Mouse (Mus musculus) c-Kit-positive CD71-positive TER-119-positive erythroid progenitor cells, embryonic 14.5 days (primary cell): Measurements from ENCODE around the gene Zdhhc1.

ENCODE experiments used
- DNase-seq: peaks from one replicate; pipeline ENCODE4 v3.0.0-alpha.2; 2013; ENCODE audit warnings: low spot score

Gene Zdhhc1

DNA sequence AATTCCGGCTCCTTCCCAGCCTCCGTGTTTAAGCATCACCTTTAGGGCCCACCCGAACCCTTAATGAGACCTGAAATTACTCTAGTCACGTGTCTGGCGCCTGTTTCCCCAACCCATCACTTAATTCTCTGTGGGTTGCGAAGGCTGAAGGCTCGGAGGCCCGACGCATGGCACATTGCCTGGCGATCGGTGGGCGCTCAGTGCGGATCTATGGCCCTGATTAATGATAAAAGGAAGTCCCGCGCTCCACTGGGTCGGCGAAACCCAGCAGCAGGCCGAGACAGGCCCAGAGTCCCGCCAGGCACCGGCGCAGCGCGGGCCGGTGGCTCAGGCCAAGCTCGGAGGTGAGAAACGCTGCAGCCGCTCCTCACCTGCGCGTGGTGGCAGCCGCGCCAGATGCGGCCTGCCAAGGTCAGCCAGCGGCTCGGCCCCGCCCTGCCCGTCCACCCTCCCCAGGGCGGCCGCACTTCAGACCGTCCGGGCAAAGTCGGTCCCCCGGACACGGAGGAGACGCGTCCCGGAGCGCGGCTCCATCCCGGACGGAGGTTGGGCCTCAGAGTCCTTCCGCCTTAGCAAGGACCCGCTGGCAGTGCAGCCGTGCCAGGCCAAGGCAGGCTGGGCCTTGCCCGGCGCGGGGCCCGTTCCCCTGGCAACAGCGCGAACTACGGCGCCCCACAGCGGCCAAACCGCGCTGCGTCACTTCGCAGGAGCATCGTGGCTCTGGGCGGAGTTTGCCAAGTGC, at the start of gene Zdhhc1:
Gene Zdhhc1 (minus strand): TSS at position 464 of the 742 bp plus-strand sequence.
- peak; percentile 64 for DNase-seq

DNA sequence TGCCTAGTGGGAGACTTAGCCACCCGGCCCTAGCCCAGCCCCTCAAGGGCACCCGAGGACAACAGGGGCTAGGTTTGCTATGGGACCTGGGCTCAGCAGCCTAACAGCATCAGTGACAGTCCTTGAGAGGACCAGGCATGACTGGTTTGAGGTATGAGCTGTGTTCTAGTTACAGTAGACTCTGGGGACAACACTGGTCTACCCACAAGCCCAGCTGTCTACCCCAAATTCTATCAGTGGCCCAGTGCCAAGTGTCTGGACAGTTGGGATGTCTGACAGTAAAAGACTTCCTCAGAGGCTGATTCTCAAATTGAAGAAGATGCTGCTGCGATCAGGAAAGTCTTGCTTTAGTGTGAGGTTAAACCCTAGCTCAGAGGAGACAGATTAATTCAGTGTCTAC, 48.5 kb upstream of the Zdhhc1 start:
- no peak for DNase-seq

DNA sequence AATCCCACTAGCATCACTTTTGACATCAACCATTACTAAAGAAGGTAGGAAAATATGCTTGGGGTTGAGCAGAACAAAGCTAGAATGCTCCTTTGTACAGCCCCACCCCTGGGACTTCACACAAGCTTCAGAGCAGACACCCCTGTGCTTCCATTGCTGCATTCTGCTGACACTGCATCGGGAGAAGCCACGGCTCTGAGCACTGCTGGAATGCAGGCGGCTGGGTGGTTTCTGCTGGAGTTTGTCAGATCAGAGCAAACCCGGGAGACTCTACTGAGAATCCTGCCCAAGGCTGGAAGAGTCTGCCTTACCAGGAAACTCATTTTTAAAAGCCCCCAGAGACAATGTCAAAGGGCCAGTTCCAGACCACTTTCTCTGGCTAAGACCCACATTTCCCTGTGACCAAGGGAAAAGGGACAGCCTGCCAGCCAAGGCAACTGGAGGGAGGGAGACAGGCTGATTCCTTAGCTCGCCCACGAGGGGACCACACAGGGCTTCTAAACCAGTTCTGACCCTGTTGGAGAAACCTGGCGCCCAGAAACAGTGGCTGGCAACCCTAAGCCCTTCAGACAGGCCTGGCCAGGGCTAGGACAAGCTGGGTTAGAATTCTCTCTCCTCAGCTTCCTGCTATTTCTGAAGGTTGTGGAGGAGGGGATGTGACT, 48.0 kb upstream of the Zdhhc1 start:
- no peak for DNase-seq

- no peak for DNase-seq
These were observed 47.0 kb upstream of the Zdhhc1 start for GRCm38 (mm10) chr8:105543703-105544102.

DNA sequence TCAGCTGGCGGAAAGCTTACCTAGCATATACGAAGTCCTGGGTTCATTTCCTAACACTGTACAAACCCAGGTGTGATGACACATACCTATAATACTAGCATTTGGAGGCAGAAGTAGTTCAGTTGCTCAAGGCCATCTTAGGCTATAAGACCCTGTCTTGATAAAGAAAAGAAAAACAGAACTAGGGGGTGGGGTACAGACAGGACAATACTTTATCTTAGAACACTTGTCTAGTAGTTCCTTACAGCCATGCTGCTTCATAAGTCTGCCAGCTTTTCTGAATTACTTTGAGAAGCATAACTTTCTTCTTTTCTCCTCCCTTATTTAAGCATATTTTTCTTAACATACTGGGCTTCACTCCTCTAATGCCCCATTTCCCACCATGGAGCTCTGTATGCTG, 46.1 kb upstream of the Zdhhc1 start:
- no peak for DNase-seq

- peak; percentile 81 for DNase-seq
These were observed 45.4 kb upstream of the Zdhhc1 start for GRCm38 (mm10) chr8:105542032-105542656.

GRCm38 (mm10) chr8:105538940-105539339, 42.2 kb upstream of the Zdhhc1 start:
- no peak for DNase-seq

- no peak for DNase-seq
These were observed 40.4 kb upstream of the Zdhhc1 start for GRCm38 (mm10) chr8:105537011-105537677.

GRCm38 (mm10) chr8:105536546-105536945, 39.8 kb upstream of the Zdhhc1 start:
- DNase-seq, result no peak

- peak; percentile 80 for DNase-seq
These were observed 37.2 kb upstream of the Zdhhc1 start for GRCm38 (mm10) chr8:105533892-105534329.

GRCm38 (mm10) chr8:105533439-105533838, 36.7 kb upstream of the Zdhhc1 start:
- DNase-seq, result no peak

GRCm38 (mm10) chr8:105531774-105532173, 35.1 kb upstream of the Zdhhc1 start:
- peak; percentile 71 for DNase-seq

GRCm38 (mm10) chr8:105529271-105529670, 32.6 kb upstream of the Zdhhc1 start:
- no peak for DNase-seq

GRCm38 (mm10) chr8:105528206-105528605, 31.5 kb upstream of the Zdhhc1 start:
- DNase-seq, result no peak

DNA sequence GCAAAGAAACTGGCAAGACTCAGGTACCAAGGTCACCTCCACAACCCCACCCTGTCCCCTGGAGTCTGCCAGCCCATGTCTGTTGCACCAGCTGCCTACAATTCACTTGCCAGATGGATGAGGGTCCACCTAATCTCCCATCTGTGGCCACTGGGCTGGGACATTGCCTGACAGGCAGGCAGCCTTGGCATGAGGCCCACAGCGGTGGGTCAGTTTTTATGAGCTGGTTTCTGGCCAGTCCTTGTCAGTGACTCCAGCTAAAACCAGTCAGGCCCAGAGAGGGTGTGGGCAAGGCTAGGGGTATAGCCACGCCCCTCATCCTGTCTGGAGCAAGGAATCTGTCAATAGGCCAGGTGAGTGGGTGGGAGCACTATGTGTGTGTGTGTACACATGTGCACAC, 30.4 kb upstream of the Zdhhc1 start:
- no peak for DNase-seq

- no peak for DNase-seq
These were observed 26.2 kb upstream of the Zdhhc1 start for GRCm38 (mm10) chr8:105522890-105523289.

GRCm38 (mm10) chr8:105521995-105522769, 25.5 kb upstream of the Zdhhc1 start:
- no peak for DNase-seq

DNA sequence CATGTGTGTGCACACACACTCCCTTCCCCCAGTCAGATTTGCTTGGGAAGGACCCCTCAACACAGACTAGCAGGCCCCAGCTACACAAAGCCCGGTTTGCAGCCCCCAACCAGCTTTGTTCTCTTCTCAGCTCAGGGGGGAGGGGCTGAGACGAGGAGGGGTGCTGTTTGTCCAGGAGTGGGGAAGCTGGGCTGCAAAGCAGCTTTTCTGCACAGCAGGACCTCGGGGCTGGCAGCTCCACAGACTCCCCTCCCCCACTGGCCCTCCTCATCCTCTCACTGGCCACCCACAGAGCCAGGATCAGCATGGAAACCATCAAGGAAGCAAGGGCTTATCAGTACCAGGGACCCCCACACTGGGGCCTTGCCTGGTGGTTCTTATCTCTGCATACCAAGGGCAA, 24.4 kb upstream of the Zdhhc1 start:
- no peak for DNase-seq

DNA sequence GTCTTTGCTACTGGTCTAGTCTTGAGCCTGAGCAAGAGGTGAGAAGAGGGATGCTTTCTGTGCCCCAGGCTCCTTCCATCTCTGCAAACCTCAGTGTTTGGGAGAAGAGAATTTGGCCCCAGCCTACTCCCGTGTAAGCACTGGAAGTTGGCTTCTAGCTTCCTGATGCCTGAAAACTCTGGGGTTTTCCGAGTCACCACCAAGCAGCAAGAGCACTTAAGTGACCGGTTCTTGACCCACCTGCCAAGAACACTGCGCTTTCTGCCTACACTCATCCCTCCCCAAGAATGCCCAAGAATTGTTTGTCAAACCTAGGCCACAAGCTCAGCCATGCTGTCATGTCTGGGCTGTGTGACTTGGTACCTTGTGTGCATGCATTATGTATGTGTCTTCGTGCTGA, 23.8 kb upstream of the Zdhhc1 start:
- DNase-seq, result no peak

DNA sequence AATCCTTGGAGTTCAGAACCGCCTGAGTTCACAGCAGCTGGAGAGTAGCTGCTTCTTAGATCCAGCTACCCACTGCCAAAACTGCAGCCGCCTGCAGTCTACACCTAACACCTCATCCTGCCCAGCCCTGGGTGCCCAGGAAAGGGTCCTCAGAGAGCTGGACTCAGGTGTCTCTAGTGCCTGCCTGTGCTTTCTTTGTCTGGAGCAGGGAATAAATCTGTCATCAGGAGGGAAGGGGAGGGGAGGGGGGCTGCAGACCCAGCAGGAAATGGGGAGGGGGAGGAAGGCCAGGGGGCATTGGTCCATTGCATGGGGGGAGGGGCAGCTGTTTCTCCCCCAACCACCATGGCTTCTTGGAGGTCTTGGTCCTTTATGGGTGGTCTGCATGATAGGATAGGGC, 22.9 kb upstream of the Zdhhc1 start:
- DNase-seq, result no peak

DNA sequence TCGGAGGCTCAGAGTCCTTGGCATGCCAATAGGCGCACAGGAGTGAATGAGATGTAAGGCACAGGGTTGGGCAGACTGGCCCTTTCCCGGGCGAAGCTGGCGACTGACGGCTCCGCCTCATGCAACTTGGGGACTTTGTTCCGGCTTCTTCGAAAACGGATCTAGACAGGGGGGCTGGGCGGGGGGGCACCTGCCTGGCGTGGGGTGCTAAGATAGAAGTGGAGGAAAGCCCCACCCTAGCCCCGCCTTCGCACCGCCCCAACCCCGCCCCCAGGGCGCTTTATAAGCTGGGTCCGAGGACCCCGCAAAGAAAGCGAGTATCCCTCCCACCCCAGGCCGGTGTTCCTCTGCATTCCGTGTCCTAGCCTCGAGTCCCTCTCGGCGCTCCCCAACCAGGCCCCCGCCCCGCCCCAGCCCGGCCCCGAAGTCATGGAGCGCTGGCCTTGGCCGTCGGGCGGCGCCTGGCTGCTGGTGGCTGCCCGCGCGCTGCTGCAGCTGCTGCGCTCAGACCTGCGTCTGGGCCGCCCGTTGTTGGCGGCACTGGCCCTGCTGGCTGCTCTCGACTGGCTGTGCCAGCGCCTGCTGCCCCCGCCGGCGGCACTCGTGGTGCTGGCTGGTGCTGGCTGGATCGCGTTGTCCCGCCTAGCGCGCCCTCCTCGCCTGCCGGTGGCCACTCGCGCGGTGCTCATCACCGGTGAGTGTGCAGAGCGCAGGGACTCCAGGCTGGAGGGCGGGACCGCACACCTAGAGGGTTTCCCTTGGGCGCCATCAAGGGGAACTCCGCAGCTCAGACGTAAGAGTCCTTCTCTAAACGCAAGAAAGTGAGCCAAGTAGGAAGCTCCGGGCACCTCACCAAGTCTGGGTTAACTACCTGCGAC, 22.0 kb upstream of the Zdhhc1 start, which contains the start of gene Hsd11b2:
Gene Hsd11b2 (plus strand): TSS at position 320 of the 878 bp plus-strand sequence.
- peak; percentile 55 for DNase-seq
